Mouse (Mus musculus): ENCODE measurements around the gene Kif23. TPM values are rescaled to one million over a fixed set of nuclear protein-coding genes. Genes with fewer than 3 reads are reported as not detected.

Gene Kif23
- total RNA-seq (2021): 10 to 100 TPM; 21.5 to 38.3 TPM
- long read RNA-seq, experiment 1, partial matches to known transcripts: 4 of 19 reads
- long read RNA-seq, experiment 1, other reads (novel, unspliced or antisense): 13 of 19 reads
- long read RNA-seq, experiment 2, partial matches to known transcripts: 1 of 10 reads
- long read RNA-seq, experiment 2, other reads (novel, unspliced or antisense): 8 of 10 reads

- peak; percentile 99 for DNase-seq
Measured at GRCm38 (mm10) chr9:61946623-61947401, at the start of gene Kif23. TSS of gene Kif23 (minus strand) at chr9:61946774.

GRCm38 (mm10) chr9:61991158-61991557 is 44.6 kb upstream of the Kif23 start:
- no peak for DNase-seq

- no peak for DNase-seq
Measured at GRCm38 (mm10) chr9:61990738-61991137, 44.2 kb upstream of the Kif23 start.

GRCm38 (mm10) chr9:61986055-61986454 is 39.5 kb upstream of the Kif23 start:
- DNase-seq: no peak

- peak; percentile 77 for DNase-seq
Measured at GRCm38 (mm10) chr9:61985183-61985863, 38.7 kb upstream of the Kif23 start.

- no peak for DNase-seq
Measured at GRCm38 (mm10) chr9:61982940-61983620, 36.5 kb upstream of the Kif23 start.

GRCm38 (mm10) chr9:61981876-61982275 is 35.3 kb upstream of the Kif23 start:
- no peak for DNase-seq

- DNase-seq: no peak
Measured at GRCm38 (mm10) chr9:61979983-61980382, 33.4 kb upstream of the Kif23 start.

- DNase-seq: no peak
Measured at GRCm38 (mm10) chr9:61977258-61977945, 30.8 kb upstream of the Kif23 start.

GRCm38 (mm10) chr9:61972031-61972430 is 25.5 kb upstream of the Kif23 start:
- DNase-seq: no peak

GRCm38 (mm10) chr9:61971045-61971444 is 24.5 kb upstream of the Kif23 start:
- DNase-seq: no peak

- peak; percentile 41 for DNase-seq
Measured at GRCm38 (mm10) chr9:61967357-61967756, 20.8 kb upstream of the Kif23 start.

- no peak for DNase-seq
Measured at GRCm38 (mm10) chr9:61965987-61966386, 19.4 kb upstream of the Kif23 start.

GRCm38 (mm10) chr9:61965411-61965930 is 18.9 kb upstream of the Kif23 start:
- peak; percentile 86 for DNase-seq

GRCm38 (mm10) chr9:61963356-61963755 is 16.8 kb upstream of the Kif23 start:
- no peak for DNase-seq

- no peak for DNase-seq
Measured at GRCm38 (mm10) chr9:61961181-61961580, 14.6 kb upstream of the Kif23 start.

- peak; percentile 56 for DNase-seq
Measured at GRCm38 (mm10) chr9:61960753-61961152, 14.2 kb upstream of the Kif23 start.

GRCm38 (mm10) chr9:61959921-61960569 is 13.5 kb upstream of the Kif23 start:
- no peak for DNase-seq

GRCm38 (mm10) chr9:61954707-61955106 is 8.1 kb upstream of the Kif23 start:
- DNase-seq: no peak

GRCm38 (mm10) chr9:61952241-61952640 is 5.7 kb upstream of the Kif23 start:
- no peak for DNase-seq
